Mouse (Mus musculus) spleen, adult 2 months (tissue): ENCODE data around the gene Gm20388. TPM values are rescaled to one million over a fixed set of nuclear protein-coding genes. Genes with fewer than 3 reads are reported as not detected.

Source experiments
- DNase-seq, 2 experiments: peaks; one replicate each; pipeline versions ENCODE4 v3.0.0 to v3.0.0-alpha.2; 2012 to 2021; ENCODE audit warnings: low spot score in 2 of 2, low read depth in 1 of 2
- H3K27ac ChIP-seq: fragments of 200-500 bp; 2 replicates; pipeline ENCODE4 v1.5.1; 2012; ENCODE audit warnings: low read length, inconsistent platforms; ENCODE audit not compliant: insufficient read depth
- H3K27me3 ChIP-seq: fragments of 200-500 bp; 2 replicates; pipeline ENCODE4 v1.6.1; 2012; ENCODE audit warnings: mild to moderate bottlenecking, moderate library complexity, low read length, inconsistent platforms; ENCODE audit not compliant: control insufficient read depth, insufficient read depth
- H3K36me3 ChIP-seq: fragments of 200-500 bp; 2 replicates; pipeline ENCODE4 v1.6.1; 2012; ENCODE audit warnings: mild to moderate bottlenecking, low read length, inconsistent platforms; ENCODE audit not compliant: control insufficient read depth, insufficient read depth
- H3K4me1 ChIP-seq: fragments of 200-500 bp; 2 replicates; pipeline ENCODE4 v1.6.1; 2011; ENCODE audit warnings: inconsistent platforms; ENCODE audit not compliant: control insufficient read depth, insufficient read depth, insufficient read length
- H3K4me3 ChIP-seq: fragments of 200-500 bp; 2 replicates; pipeline ENCODE4 v1.5.1; 2011; ENCODE audit warnings: mild to moderate bottlenecking, inconsistent platforms; ENCODE audit not compliant: insufficient read depth, insufficient read length; ENCODE audit errors: extremely low read depth
- CTCF ChIP-seq: fragments of 200-500 bp; IDR thresholded peaks from 2 replicates; pipeline ENCODE4 v1.5.1; 2011; ENCODE audit warnings: mild to moderate bottlenecking, inconsistent platforms; ENCODE audit not compliant: insufficient read depth, insufficient read length, insufficient replicate concordance; ENCODE audit errors: extremely low read depth
- POLR2A ChIP-seq: fragments of 200-500 bp; IDR thresholded peaks from 2 replicates; pipeline ENCODE4 v1.6.1; 2011; ENCODE audit warnings: low read depth, low read length, inconsistent platforms
- WGBS: fragments of 180-500 bp; shearing (Covaris S2); methylation state at CpG from one replicate; pipeline ENCODE4 v1.1.7; 2018; 5-methylcytosine and 5-hydroxymethylcytosine counted together
- polyA plus RNA-seq: library from polyadenylated mRNA; depleted of rRNA; stranded (reverse); fragments of >200 nt; gene quantifications from 2 replicates; pipeline ENCODE4 v1.2.3, GENCODE M21; 2012

Gm20388 gene
- polyA plus RNA-seq, 1 experiment: 26.1 TPM

- H3K4me3 ChIP-seq: no peak overlapping the region
- WGBS: 76% methylated on average over 8 of the region's 8 CpGs
These were observed 3465.5 kb downstream of the Gm20388 start for GRCm38 (mm10) chr8:123376106-123376505.

DNA sequence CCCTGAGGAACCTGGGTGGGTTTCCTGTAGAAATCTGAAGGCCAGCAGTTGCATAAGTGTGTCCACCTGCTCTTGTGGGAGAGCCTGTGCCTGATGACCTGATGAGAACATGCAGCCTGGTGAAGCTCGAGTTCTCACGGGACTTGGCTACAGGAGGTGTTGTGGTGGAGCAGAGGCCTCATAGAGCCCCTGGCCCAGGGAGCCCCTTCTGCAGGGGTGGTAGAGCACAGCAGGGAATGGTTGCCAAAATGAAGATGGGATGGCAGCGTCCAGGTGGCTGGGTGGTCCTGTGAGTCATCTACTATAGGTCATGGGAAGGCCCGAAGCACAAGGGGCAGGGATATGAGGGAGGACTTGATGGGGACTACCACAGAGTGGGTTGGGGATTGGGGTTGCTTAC, 3471.1 kb downstream of the Gm20388 start:
- no peak for DNase-seq
- Histone ChIP-seq H3K4me3 (no peak overlapping the region), H3K36me3 (peaks cover 25% of the 10 kb centered on the region), H3K27ac (no peak overlapping the region), H3K27me3 (no peaks in the 10 kb centered on the region), H3K4me1 (no peaks in the 10 kb centered on the region)
- WGBS: 88% methylated on average over 4 of the region's 4 CpGs
- TF ChIP-seq CTCF (no peak), POLR2A (no peak)

More at GRCm38 (mm10) chr8:123376106-123376505, 3465.5 kb downstream of the Gm20388 start:
- no peaks in the 10 kb centered on the region for H3K27me3 ChIP-seq
- H3K4me1 ChIP-seq: 0 out of 2 replicates have a peak, but pooled peaks cover 2% of the 10 kb centered on the region
- no peak overlapping the region for H3K27ac ChIP-seq
- TF ChIP-seq POLR2A (no peak), CTCF (no peak)
- DNase-seq: no peak
- H3K36me3 ChIP-seq: no peaks in the 10 kb centered on the region

GRCm38 (mm10) chr8:123382516-123382915, 3471.9 kb downstream of the Gm20388 start:
- Histone ChIP-seq H3K36me3 (peaks cover 29% of the 10 kb centered on the region), H3K27me3 (no peaks in the 10 kb centered on the region), H3K4me3 (no peak overlapping the region), H3K27ac (no peak overlapping the region), H3K4me1 (no peaks in the 10 kb centered on the region)
- no peak for DNase-seq
- TF ChIP-seq POLR2A (no peak), CTCF (no peak)
- WGBS: 86% methylated on average over 8 of the region's 8 CpGs

DNA sequence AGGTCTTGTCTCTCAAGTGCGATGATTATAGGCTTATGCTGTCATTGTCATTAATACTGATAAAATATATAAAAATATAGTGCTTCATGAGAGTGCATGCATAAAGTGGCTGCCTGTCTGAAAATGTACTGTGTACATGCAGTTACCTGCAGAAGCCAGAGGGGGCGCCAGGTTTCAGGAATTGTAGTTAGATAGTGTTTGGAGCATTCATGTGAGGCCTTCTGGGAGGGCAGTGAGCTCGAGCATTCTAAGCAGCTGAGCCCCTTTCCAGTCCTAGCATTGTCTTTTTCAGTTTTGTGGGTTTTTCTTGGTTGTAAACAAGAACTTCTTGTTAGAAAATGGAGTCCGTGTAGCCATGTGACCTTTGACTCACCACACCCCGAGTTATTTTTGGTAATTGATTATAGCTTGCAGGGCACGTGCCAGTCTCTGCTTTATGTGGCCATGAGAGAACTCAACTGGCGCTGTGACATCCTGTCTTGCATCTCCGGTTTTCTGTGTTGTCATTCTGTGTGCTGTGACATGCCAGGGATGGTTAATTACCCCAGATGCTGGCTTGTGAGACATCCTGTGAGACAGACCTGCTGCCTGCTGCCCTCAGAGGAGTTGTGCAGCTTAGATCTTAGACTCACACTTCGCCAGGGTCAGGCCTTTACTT, 3474.4 kb downstream of the Gm20388 start:
- H3K36me3 ChIP-seq: peaks cover 48% of the 10 kb centered on the region
- WGBS: 70% methylated on average over 9 of the region's 9 CpGs
- H3K4me3 ChIP-seq: no peak overlapping the region
- H3K27ac ChIP-seq: no peak overlapping the region
- no peaks in the 10 kb centered on the region for H3K4me1 ChIP-seq
- H3K27me3 ChIP-seq: no peaks in the 10 kb centered on the region
- DNase-seq: peak; percentile 17 to 31
- TF ChIP-seq CTCF: peak; percentile 22; the same call in 1 of the 2 replicates
- TF ChIP-seq POLR2A: no peak

DNA sequence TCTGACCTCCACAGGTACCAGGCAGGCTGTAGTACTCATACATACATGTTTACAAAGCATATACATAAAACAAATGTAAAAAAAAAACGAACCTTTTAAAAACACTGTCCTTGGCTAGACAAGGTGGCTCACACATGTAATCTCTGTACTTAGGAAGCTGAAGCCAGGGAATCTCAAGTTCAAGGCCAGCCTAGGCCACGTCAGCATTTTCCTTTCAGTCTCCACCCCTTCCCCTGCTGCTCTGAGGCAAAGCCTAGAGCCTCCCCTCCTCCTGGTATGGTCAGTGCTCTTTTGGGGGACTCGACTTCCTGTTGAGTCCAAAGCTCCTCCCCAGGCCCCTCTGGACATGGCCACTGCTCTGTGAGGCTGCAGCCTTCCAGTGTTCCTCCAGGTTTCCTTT, 3476.4 kb downstream of the Gm20388 start:
- WGBS: 84% methylated on average over 3 of the region's 3 CpGs

DNA sequence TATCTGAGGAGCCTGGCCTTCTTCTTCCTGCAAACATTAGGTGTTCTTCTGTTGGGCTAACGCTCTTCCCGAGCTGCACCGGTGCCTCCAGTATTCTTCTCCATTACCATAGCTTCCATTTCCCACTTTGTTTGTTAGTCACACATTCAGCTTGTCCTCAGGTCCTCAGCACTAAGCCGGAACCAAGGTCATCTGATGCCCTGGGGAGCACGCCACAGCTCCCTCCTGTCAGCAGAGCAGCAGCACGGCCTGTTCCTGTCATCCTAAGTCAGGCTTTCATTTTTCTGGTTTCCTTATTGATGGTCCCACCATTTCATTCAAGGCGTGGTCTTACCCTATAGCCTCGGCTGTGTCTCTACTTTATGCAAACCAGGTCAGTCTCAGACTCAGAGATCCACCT, 3477.2 kb downstream of the Gm20388 start:
- 85% methylated on average over 8 of the region's 8 CpGs for WGBS
- no peak for DNase-seq

More for the DNA sequence above, 3476.4 kb downstream of the Gm20388 start:
- no peak for TF ChIP-seq CTCF
- no peak for TF ChIP-seq POLR2A
- Histone ChIP-seq H3K27ac (no peak overlapping the region), H3K4me3 (no peak overlapping the region), H3K36me3 (peaks cover 57% of the 10 kb centered on the region), H3K4me1 (no peaks in the 10 kb centered on the region), H3K27me3 (no peaks in the 10 kb centered on the region)
- no peak for DNase-seq

DNA sequence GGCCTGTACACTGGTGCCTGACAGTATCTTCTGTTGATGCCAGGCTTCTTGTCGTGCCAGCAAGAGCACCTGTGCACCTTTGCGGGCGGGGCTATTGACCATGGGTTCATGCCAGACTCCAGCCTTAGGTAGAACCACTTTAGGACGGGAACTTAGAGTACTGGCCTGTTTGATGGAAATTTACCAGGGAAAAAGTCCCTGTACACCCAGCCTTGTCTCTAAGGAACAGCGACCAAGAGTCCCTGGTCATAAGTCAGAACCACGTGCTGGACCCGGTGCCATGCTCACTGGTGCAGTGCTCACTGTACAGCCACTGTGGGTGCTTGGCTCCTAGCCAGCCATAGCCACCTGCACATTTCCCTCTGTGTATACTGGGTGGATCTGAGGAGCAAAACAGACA, 3478.4 kb downstream of the Gm20388 start:
- no peak for DNase-seq
- Histone ChIP-seq H3K4me1 (no peaks in the 10 kb centered on the region), H3K27me3 (no peaks in the 10 kb centered on the region), H3K4me3 (no peak overlapping the region), H3K27ac (no peak overlapping the region), H3K36me3 (peaks cover 53% of the 10 kb centered on the region)
- no peak for TF ChIP-seq POLR2A
- no peak for TF ChIP-seq CTCF
- 83% methylated on average over 7 of the region's 7 CpGs for WGBS

More for the DNA sequence above, 3477.2 kb downstream of the Gm20388 start:
- TF ChIP-seq POLR2A (no peak), CTCF (no peak)
- Histone ChIP-seq H3K4me1 (no peaks in the 10 kb centered on the region), H3K27me3 (no peaks in the 10 kb centered on the region), H3K27ac (no peak overlapping the region), H3K4me3 (no peak overlapping the region), H3K36me3 (peaks cover 54% of the 10 kb centered on the region)
